Mouse (Mus musculus) midbrain, embryonic 11.5 days (tissue): ENCODE measurements around the gene Dlgap3. TPM values are rescaled to one million over a fixed set of nuclear protein-coding genes. Genes with fewer than 3 reads are reported as not detected.

Experiments used
- ATAC-seq: fragments of 200-750 bp; cut with Nextera tagmentation; 2 replicates; pipeline ENCODE4 v1.8.0; 2017; ENCODE audit warnings: moderate TSS enrichment, moderate library complexity; ENCODE audit not compliant: low FRiP score
- DNase-seq: peaks from one replicate; pipeline ENCODE4 v3.0.0; 2015; ENCODE audit warnings: low spot score; ENCODE audit errors: missing footprints
- H3K27ac ChIP-seq: fragments of 300-500 bp; sonication (generic); 2 replicates; pipeline ENCODE4 v1.5.1; 2014; ENCODE audit warnings: low read depth, low read length
- H3K27me3 ChIP-seq: fragments of 300-500 bp; sonication (generic); 2 replicates; pipeline ENCODE4 v1.6.1; 2014; ENCODE audit warnings: mild to moderate bottlenecking, low read length, moderate library complexity, mixed read lengths; ENCODE audit not compliant: control insufficient read depth, insufficient read depth
- H3K36me3 ChIP-seq: fragments of 300-500 bp; sonication (generic); 2 replicates; pipeline ENCODE4 v1.6.1; 2014; ENCODE audit warnings: mild to moderate bottlenecking, low read length, moderate library complexity, mixed read lengths; ENCODE audit not compliant: control insufficient read depth, insufficient read depth
- H3K4me1 ChIP-seq: fragments of 300-500 bp; sonication (generic); 2 replicates; pipeline ENCODE4 v1.6.1; 2014; ENCODE audit warnings: low read length; ENCODE audit not compliant: control insufficient read depth, insufficient read depth
- H3K4me2 ChIP-seq: fragments of 300-500 bp; sonication (generic); 2 replicates; pipeline ENCODE4 v1.6.1; 2014; ENCODE audit warnings: mild to moderate bottlenecking, moderate library complexity
- H3K4me3 ChIP-seq: fragments of 300-500 bp; sonication (generic); 2 replicates; pipeline ENCODE4 v1.5.1; 2014; ENCODE audit warnings: low read depth, low read length
- H3K9ac ChIP-seq: fragments of 300-500 bp; sonication (generic); 2 replicates; pipeline ENCODE4 v1.6.1; 2014; ENCODE audit warnings: low read length
- H3K9me3 ChIP-seq: fragments of 300-500 bp; sonication (generic); 2 replicates; pipeline ENCODE4 v1.6.1; 2016; ENCODE audit warnings: low read length; ENCODE audit not compliant: control insufficient read depth
- WGBS: fragments of 180-500 bp; shearing (Covaris S2); extraction: QIAGEN DNeasy Blood & Tissue Kit; methylation state at CpG from one replicate; pipeline ENCODE4 v1.1.7; 2014; 5-methylcytosine and 5-hydroxymethylcytosine counted together
- polyA plus RNA-seq: library from polyadenylated mRNA; unstranded; fragments of >200 nt; fragmentation: Nextera tagmentation; extraction: Ambion mirVana; gene quantifications from 2 replicates; pipeline ENCODE4 v1.2.1, GENCODE M21; 2014

Dlgap3 gene
- polyA plus RNA-seq: 4.0 and 4.4 TPM in 2 replicates

- Histone ChIP-seq H3K27ac (peak within 1 kb of the TSS; percentile 30; the same call in 1 of the 2 replicates), H3K9me3 (no peaks in the 10 kb centered on the region), H3K36me3 (no peaks in the 10 kb centered on the region), H3K4me2 (peak within 1 kb of the TSS; percentile 99), H3K9ac (peak within 1 kb of the TSS; percentile 87), H3K4me3 (peak within 1 kb of the TSS; percentile 87), H3K27me3 (peaks cover 20% of the 10 kb centered on the region), H3K4me1 (peaks cover 5% of the 10 kb centered on the region; the same call in 1 of the 2 replicates)
- under 1% methylated on average over 18 of the region's 67 CpGs for WGBS
- ATAC-seq: peak; percentile 66
- DNase-seq: peak; percentile 93
These were observed at the start of gene Dlgap3 for GRCm38 (mm10) chr4:127168914-127169345. Dlgap3 (plus strand) TSS chr4:127169204.

- no peak for ATAC-seq
- WGBS: 96% methylated on average over 5 of the region's 5 CpGs
- H3K4me2 ChIP-seq: no peak within 1 kb of the TSS
These were observed 45.6 kb upstream of the Dlgap3 start, which contains the start of gene Tmem35b for GRCm38 (mm10) chr4:127123391-127123790. Tmem35b (plus strand) TSS chr4:127123691.

GRCm38 (mm10) chr4:127124331-127124730, 44.7 kb upstream of the Dlgap3 start:
- ATAC-seq (no peak), DNase-seq (no peak)
- H3K4me3 ChIP-seq: no peak overlapping the region
- H3K9ac ChIP-seq: no peak overlapping the region
- no peaks in the 10 kb centered on the region for H3K27me3 ChIP-seq
- 100% methylated on average over 1 of the region's 1 CpGs for WGBS
- H3K4me1 ChIP-seq: no peaks in the 10 kb centered on the region; the same call in 1 of the 2 replicates
- H3K27ac ChIP-seq: no peak overlapping the region
- no peaks in the 10 kb centered on the region for H3K9me3 ChIP-seq
- no peak overlapping the region for H3K4me2 ChIP-seq
- H3K36me3 ChIP-seq: no peaks in the 10 kb centered on the region

More at GRCm38 (mm10) chr4:127123391-127123790, 45.6 kb upstream of the Dlgap3 start, which contains the start of gene Tmem35b:
- no peak within 1 kb of the TSS for H3K4me3 ChIP-seq
- no peaks in the 10 kb centered on the region; the same call in 1 of the 2 replicates for H3K4me1 ChIP-seq
- H3K9ac ChIP-seq: no peak within 1 kb of the TSS
- no peaks in the 10 kb centered on the region for H3K9me3 ChIP-seq
- H3K27me3 ChIP-seq: no peaks in the 10 kb centered on the region
- DNase-seq: no peak
- no peak within 1 kb of the TSS for H3K27ac ChIP-seq
- no peaks in the 10 kb centered on the region for H3K36me3 ChIP-seq

GRCm38 (mm10) chr4:127125834-127126463, 43.1 kb upstream of the Dlgap3 start:
- WGBS: 2% methylated on average over 35 of the region's 35 CpGs
- no peaks in the 10 kb centered on the region; the same call in 1 of the 2 replicates for H3K4me1 ChIP-seq
- ATAC-seq: peak; percentile 97
- H3K9me3 ChIP-seq: no peaks in the 10 kb centered on the region
- peak overlapping the region; percentile 73 for H3K9ac ChIP-seq
- DNase-seq: peak; percentile 98
- H3K4me3 ChIP-seq: peak overlapping the region; percentile 59
- H3K27ac ChIP-seq: no peak overlapping the region
- H3K4me2 ChIP-seq: peak overlapping the region; percentile 75
- no peaks in the 10 kb centered on the region for H3K27me3 ChIP-seq
- H3K36me3 ChIP-seq: no peaks in the 10 kb centered on the region

- DNase-seq (no peak), ATAC-seq (no peak)
- Histone ChIP-seq H3K27ac (no peak overlapping the region), H3K4me2 (no peak overlapping the region), H3K9ac (no peak overlapping the region), H3K4me3 (no peak overlapping the region), H3K9me3 (no peaks in the 10 kb centered on the region), H3K36me3 (no peaks in the 10 kb centered on the region), H3K4me1 (peaks cover 4% of the 10 kb centered on the region; the same call in 1 of the 2 replicates), H3K27me3 (no peaks in the 10 kb centered on the region)
- WGBS: 40% methylated on average over 1 of the region's 1 CpGs
These were observed 34.3 kb upstream of the Dlgap3 start for GRCm38 (mm10) chr4:127134687-127135086.

GRCm38 (mm10) chr4:127137591-127137990, 31.4 kb upstream of the Dlgap3 start:
- Histone ChIP-seq H3K4me1 (peaks cover 4% of the 10 kb centered on the region; the same call in 1 of the 2 replicates), H3K27me3 (no peaks in the 10 kb centered on the region), H3K36me3 (no peaks in the 10 kb centered on the region), H3K4me3 (no peak overlapping the region), H3K9ac (no peak overlapping the region), H3K9me3 (no peaks in the 10 kb centered on the region), H3K27ac (no peak overlapping the region), H3K4me2 (no peak overlapping the region)
- ATAC-seq (no peak), DNase-seq (no peak)
- 79% methylated on average over 5 of the region's 5 CpGs for WGBS

GRCm38 (mm10) chr4:127138486-127138885, 30.5 kb upstream of the Dlgap3 start:
- no peaks in the 10 kb centered on the region for H3K36me3 ChIP-seq
- peak; percentile 84 for DNase-seq

GRCm38 (mm10) chr4:127150031-127150430, 19.0 kb upstream of the Dlgap3 start:
- 85% methylated on average over 13 of the region's 13 CpGs for WGBS
- Histone ChIP-seq H3K9ac (no peak overlapping the region), H3K27ac (no peak overlapping the region), H3K9me3 (no peaks in the 10 kb centered on the region), H3K4me3 (no peak overlapping the region), H3K36me3 (no peaks in the 10 kb centered on the region), H3K4me2 (no peak overlapping the region), H3K4me1 (no peaks in the 10 kb centered on the region), H3K27me3 (no peaks in the 10 kb centered on the region)
- DNase-seq (peak; percentile 69), ATAC-seq (no peak)

More at GRCm38 (mm10) chr4:127138486-127138885, 30.5 kb upstream of the Dlgap3 start:
- H3K9me3 ChIP-seq: no peaks in the 10 kb centered on the region
- H3K9ac ChIP-seq: no peak overlapping the region
- ATAC-seq: no peak
- no peak overlapping the region for H3K4me2 ChIP-seq
- 41% methylated on average over 6 of the region's 6 CpGs for WGBS
- no peak overlapping the region for H3K27ac ChIP-seq
- no peaks in the 10 kb centered on the region for H3K27me3 ChIP-seq
- H3K4me3 ChIP-seq: no peak overlapping the region
- peaks cover 4% of the 10 kb centered on the region; the same call in 1 of the 2 replicates for H3K4me1 ChIP-seq

GRCm38 (mm10) chr4:127153345-127153744, 15.7 kb upstream of the Dlgap3 start:
- Histone ChIP-seq H3K9ac (no peak overlapping the region), H3K9me3 (no peaks in the 10 kb centered on the region), H3K4me1 (no peaks in the 10 kb centered on the region), H3K4me3 (no peak overlapping the region), H3K27ac (no peak overlapping the region), H3K36me3 (no peaks in the 10 kb centered on the region), H3K4me2 (no peak overlapping the region), H3K27me3 (no peaks in the 10 kb centered on the region)
- WGBS: 57% methylated on average over 1 of the region's 1 CpGs
- no peak for ATAC-seq
- DNase-seq: no peak
